Mouse (Mus musculus) lung, postnatal 0 days (tissue): ENCODE measurements around the gene Srrm2.

Source experiments
- CTCF ChIP-seq: IDR thresholded peaks from 2 replicates; pipeline ENCODE4 v1.5.1; 2016; ENCODE audit warnings: antibody characterized with exemption, mild to moderate bottlenecking
- EP300 ChIP-seq: IDR thresholded peaks from 2 replicates; pipeline ENCODE4 v1.6.1; 2016; ENCODE audit warnings: antibody characterized with exemption, mild to moderate bottlenecking, control low read depth

DNA sequence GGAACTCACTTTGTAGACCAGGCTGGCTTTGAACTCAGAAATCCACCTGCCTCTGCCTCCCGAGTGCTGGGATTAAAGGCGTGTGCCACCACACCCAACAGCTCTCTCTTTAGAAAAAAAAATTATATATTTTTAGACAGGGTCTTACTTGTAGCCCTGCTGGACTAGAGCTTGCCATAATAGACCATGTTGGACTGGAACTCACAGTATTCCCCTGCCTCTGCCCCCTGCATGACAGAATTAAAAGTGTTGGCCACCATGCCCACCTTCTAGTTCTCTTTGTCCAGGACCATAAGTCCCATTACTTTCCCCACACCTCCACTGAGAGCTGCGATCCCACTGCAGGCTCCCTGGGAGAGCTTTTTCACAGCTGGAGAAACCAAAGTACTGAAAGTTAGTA is 42.9 kb upstream of the Srrm2 start:
- no peak for TF ChIP-seq CTCF
- no peak for TF ChIP-seq EP300
